Mouse (Mus musculus) limb, embryonic 15.5 days (tissue): ENCODE results near the gene Adamts20. TPM values are rescaled to one million over a fixed set of nuclear protein-coding genes. Genes with fewer than 3 reads are reported as not detected.

Source experiments
- ATAC-seq: fragments of 200-750 bp; cut with Nextera tagmentation; 2 replicates; pipeline ENCODE4 v1.8.0; 2017; ENCODE audit warnings: low read depth, moderate TSS enrichment; ENCODE audit not compliant: insufficient number of reproducible peaks, low FRiP score, low TSS enrichment
- H3K27ac ChIP-seq: fragments of 300-500 bp; sonication (generic); 2 replicates; pipeline ENCODE4 v1.5.1; 2015; ENCODE audit warnings: moderate library complexity, mild to moderate bottlenecking, inconsistent platforms
- H3K27me3 ChIP-seq: fragments of 300-500 bp; sonication (generic); 2 replicates; pipeline ENCODE4 v1.6.1; 2015; ENCODE audit warnings: inconsistent platforms
- H3K36me3 ChIP-seq: fragments of 300-500 bp; sonication (generic); 2 replicates; pipeline ENCODE4 v1.6.1; 2015; ENCODE audit warnings: inconsistent platforms
- H3K4me1 ChIP-seq: fragments of 300-500 bp; sonication (generic); 2 replicates; pipeline ENCODE4 v1.6.1; 2015; ENCODE audit warnings: inconsistent platforms
- H3K4me2 ChIP-seq: fragments of 300-500 bp; sonication (generic); 2 replicates; pipeline ENCODE4 v1.6.1; 2015; ENCODE audit warnings: mild to moderate bottlenecking, inconsistent platforms
- H3K4me3 ChIP-seq: fragments of 300-500 bp; sonication (generic); 2 replicates; pipeline ENCODE4 v1.5.1; 2015; ENCODE audit warnings: mild to moderate bottlenecking, inconsistent platforms
- H3K9ac ChIP-seq: fragments of 300-500 bp; sonication (generic); 2 replicates; pipeline ENCODE4 v1.6.1; 2015; ENCODE audit warnings: inconsistent platforms
- H3K9me3 ChIP-seq: fragments of 300-500 bp; sonication (generic); 2 replicates; pipeline ENCODE4 v1.6.1; 2016; ENCODE audit warnings: inconsistent platforms
- WGBS: fragments of 180-500 bp; shearing (Covaris S2); methylation state at CpG from one replicate; pipeline ENCODE4 v1.1.7; 2015; 5-methylcytosine and 5-hydroxymethylcytosine counted together
- polyA plus RNA-seq: library from polyadenylated mRNA; unstranded; fragments of >200 nt; fragmentation: Nextera tagmentation; extraction: Ambion mirVana; gene quantifications from 2 replicates; pipeline ENCODE4 v1.2.1, GENCODE M21; 2015

Gene Adamts20
- polyA plus RNA-seq, 1 experiment from 2014 or later, result 4.3 TPM

- 50% methylated on average over 2 of the region's 2 CpGs for WGBS
- H3K27ac ChIP-seq, result no peak overlapping the region
- H3K4me1 ChIP-seq, result peaks cover 15% of the 10 kb centered on the region
Observed at GRCm38 (mm10) chr15:94443025-94443424, 22.2 kb downstream of the Adamts20 start.

DNA sequence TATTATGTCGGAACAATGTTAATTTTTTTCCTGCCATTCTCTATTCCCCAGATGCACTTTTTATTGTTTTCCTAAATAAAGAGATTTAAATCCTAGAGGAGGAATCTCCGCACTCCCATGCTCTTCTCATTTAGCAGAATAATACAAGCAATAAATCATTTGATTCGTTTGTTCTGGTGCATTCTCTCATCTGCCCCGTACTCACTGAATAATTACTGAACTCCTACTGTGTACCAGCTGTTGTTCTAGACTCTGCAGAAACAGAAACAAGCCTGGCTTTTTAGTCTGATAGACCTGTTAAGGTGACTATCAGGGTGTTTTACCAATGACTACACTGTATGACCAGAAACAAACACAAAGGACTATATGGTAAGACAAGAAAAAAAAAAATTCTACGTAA lies 29.7 kb downstream of the Adamts20 start:
- ATAC-seq, result no peak

More at GRCm38 (mm10) chr15:94443025-94443424, 22.2 kb downstream of the Adamts20 start:
- no peak overlapping the region for H3K4me3 ChIP-seq
- H3K36me3 ChIP-seq, result no peaks in the 10 kb centered on the region
- no peak for ATAC-seq
- no peaks in the 10 kb centered on the region for H3K27me3 ChIP-seq
- no peaks in the 10 kb centered on the region for H3K9me3 ChIP-seq
- H3K4me2 ChIP-seq, result no peak overlapping the region
- no peak overlapping the region for H3K9ac ChIP-seq

GRCm38 (mm10) chr15:94430681-94431405 lies 34.4 kb downstream of the Adamts20 start:
- H3K9me3 ChIP-seq, result no peaks in the 10 kb centered on the region
- no peaks in the 10 kb centered on the region for H3K27me3 ChIP-seq
- no peak overlapping the region for H3K9ac ChIP-seq
- H3K4me2 ChIP-seq, result no peak overlapping the region
- no peak overlapping the region for H3K4me3 ChIP-seq
- no peaks in the 10 kb centered on the region for H3K36me3 ChIP-seq
- no peaks in the 10 kb centered on the region for H3K4me1 ChIP-seq
- WGBS, result 61% methylated on average over 14 of the region's 14 CpGs
- no peak for ATAC-seq
- no peak overlapping the region for H3K27ac ChIP-seq

More for the DNA sequence above, 29.7 kb downstream of the Adamts20 start:
- Histone ChIP-seq H3K4me1 (no peaks in the 10 kb centered on the region), H3K27me3 (no peaks in the 10 kb centered on the region), H3K27ac (no peak overlapping the region), H3K4me3 (no peak overlapping the region), H3K9ac (no peak overlapping the region), H3K4me2 (no peak overlapping the region), H3K36me3 (no peaks in the 10 kb centered on the region), H3K9me3 (no peaks in the 10 kb centered on the region)
- WGBS, result 52% methylated on average over 5 of the region's 5 CpGs

- H3K9me3 ChIP-seq, result no peaks in the 10 kb centered on the region
- no peaks in the 10 kb centered on the region for H3K27me3 ChIP-seq
- WGBS, result 90% methylated on average over 4 of the region's 4 CpGs
- no peaks in the 10 kb centered on the region for H3K4me1 ChIP-seq
- H3K36me3 ChIP-seq, result no peaks in the 10 kb centered on the region
- no peak overlapping the region for H3K4me3 ChIP-seq
- no peak overlapping the region for H3K9ac ChIP-seq
- no peak overlapping the region for H3K4me2 ChIP-seq
- H3K27ac ChIP-seq, result no peak overlapping the region
- no peak for ATAC-seq
Observed at GRCm38 (mm10) chr15:94428726-94429125, 36.5 kb downstream of the Adamts20 start.

DNA sequence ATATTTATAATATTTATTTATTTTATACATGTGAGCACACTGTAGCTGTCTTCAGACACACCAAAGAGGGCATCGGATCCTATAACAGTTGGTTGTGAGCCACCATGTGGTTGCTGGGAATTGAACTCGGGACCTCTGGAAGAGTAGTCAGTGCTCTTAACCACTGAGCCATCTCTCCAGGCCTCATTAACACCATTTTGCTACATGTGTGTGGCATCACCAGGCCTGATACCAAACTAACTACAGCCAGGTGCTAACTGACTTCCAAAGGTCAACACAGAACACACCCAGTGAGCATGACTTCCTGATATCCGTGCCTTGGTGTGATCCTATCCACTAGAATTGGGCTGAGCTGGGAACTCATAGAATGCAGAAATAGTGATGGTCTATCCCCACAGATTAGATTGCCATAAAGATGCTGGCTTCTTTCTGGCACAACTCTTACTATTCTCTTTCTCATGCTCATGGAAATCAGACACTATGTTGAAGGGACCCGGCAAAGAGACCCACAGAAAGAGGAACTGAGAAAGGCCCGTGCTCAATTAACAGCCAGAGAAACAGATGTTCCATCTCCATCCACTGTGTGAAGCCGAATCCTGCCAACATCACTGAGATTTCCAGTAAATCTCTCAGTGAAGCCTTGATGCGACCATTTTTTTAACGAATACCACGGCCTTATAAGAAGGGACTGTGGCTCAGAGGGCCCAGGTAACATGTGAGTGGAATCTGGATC lies 37.6 kb downstream of the Adamts20 start:
- no peaks in the 10 kb centered on the region for H3K4me1 ChIP-seq
- no peak overlapping the region for H3K4me2 ChIP-seq
- no peak overlapping the region for H3K4me3 ChIP-seq
- no peak overlapping the region for H3K27ac ChIP-seq
- no peaks in the 10 kb centered on the region for H3K27me3 ChIP-seq
- ATAC-seq, result no peak
- 79% methylated on average over 9 of the region's 9 CpGs for WGBS
- no peaks in the 10 kb centered on the region for H3K36me3 ChIP-seq
- no peaks in the 10 kb centered on the region for H3K9me3 ChIP-seq
- H3K9ac ChIP-seq, result no peak overlapping the region

GRCm38 (mm10) chr15:94420526-94420925 lies 44.7 kb downstream of the Adamts20 start:
- Histone ChIP-seq H3K4me3 (no peak overlapping the region), H3K36me3 (no peaks in the 10 kb centered on the region), H3K27ac (no peak overlapping the region), H3K4me2 (no peak overlapping the region), H3K4me1 (no peaks in the 10 kb centered on the region), H3K9me3 (no peaks in the 10 kb centered on the region), H3K9ac (no peak overlapping the region), H3K27me3 (no peaks in the 10 kb centered on the region)
- 50% methylated on average over 6 of the region's 6 CpGs for WGBS
- ATAC-seq, result no peak

DNA sequence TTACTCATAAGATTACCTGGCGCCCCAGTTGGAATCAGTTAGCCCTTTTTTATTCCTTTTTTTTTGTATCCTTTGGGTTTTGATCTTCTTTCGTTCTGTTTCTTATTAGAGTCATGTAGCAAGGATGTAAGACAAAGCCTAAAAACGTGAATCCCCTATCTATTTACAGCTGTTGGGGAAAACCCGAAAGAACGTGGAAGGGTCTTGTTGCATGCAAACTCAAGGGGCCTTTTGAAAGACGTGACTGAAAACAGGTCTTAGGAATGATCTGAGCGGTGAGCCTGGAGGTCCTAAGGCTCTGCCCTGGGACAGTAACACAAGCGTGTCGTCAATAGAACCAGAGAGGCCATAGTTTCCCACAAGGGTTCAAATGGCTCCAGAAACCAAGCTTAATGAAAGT lies 46.1 kb downstream of the Adamts20 start:
- Histone ChIP-seq H3K27ac (no peak overlapping the region), H3K4me1 (no peaks in the 10 kb centered on the region), H3K9me3 (no peaks in the 10 kb centered on the region), H3K4me3 (no peak overlapping the region), H3K36me3 (no peaks in the 10 kb centered on the region), H3K4me2 (no peak overlapping the region), H3K9ac (no peak overlapping the region), H3K27me3 (no peaks in the 10 kb centered on the region)
- no peak for ATAC-seq
- WGBS, result 83% methylated on average over 9 of the region's 9 CpGs

DNA sequence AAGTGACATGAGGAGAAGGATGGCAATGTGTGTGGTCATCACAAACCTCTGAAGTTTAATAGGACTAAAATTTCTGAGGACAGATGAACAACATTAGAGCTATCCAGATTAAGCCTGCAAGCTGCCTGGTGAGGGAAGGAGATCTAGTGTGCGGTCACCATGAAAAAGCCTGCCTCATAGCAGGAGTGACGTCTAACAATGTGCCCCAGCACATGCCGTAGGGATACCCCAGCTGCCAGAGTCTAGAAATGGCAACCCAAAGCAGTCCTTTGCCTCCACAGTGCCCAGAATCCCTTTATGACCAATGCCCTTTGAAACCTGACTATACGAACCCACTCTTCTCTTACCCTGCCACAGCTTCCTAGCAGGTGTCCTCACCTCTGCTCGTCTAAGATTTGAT lies 46.8 kb downstream of the Adamts20 start:
- Histone ChIP-seq H3K4me2 (no peak overlapping the region), H3K4me3 (no peak overlapping the region), H3K9me3 (no peaks in the 10 kb centered on the region), H3K4me1 (no peaks in the 10 kb centered on the region), H3K27ac (no peak overlapping the region), H3K9ac (no peak overlapping the region), H3K27me3 (no peaks in the 10 kb centered on the region), H3K36me3 (no peaks in the 10 kb centered on the region)
- 75% methylated on average over 5 of the region's 5 CpGs for WGBS
- ATAC-seq, result no peak

GRCm38 (mm10) chr15:94417216-94418155 lies 47.7 kb downstream of the Adamts20 start:
- Histone ChIP-seq H3K4me2 (no peak overlapping the region), H3K27ac (no peak overlapping the region), H3K36me3 (no peaks in the 10 kb centered on the region), H3K4me1 (no peaks in the 10 kb centered on the region), H3K9ac (no peak overlapping the region), H3K4me3 (no peak overlapping the region), H3K27me3 (no peaks in the 10 kb centered on the region), H3K9me3 (no peaks in the 10 kb centered on the region)
- WGBS, result 77% methylated on average over 18 of the region's 18 CpGs
- ATAC-seq, result no peak

DNA sequence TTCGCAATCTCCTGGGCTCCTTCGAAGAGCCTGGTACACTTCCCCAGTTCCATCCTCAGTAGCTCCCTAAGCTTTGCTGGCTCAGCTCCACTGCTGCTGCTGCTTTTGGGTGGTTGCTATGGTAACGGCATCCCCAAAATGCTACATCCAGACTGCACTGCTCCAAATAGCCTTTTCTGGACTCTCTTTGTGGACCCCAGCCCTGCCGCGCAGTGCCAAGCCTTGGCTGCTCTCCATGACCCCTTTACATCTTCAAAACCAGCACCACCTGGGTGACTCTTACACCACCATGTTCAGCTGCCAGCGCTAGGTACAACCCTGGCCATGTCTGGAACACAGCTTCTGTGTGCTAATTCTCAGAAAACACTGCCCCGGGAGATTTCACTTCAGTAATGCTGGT lies 55.4 kb downstream of the Adamts20 start:
- H3K4me3 ChIP-seq, result no peak overlapping the region
- H3K4me2 ChIP-seq, result no peak overlapping the region
- no peak for ATAC-seq
- H3K9me3 ChIP-seq, result no peaks in the 10 kb centered on the region
- WGBS, result 72% methylated on average over 7 of the region's 7 CpGs
- H3K36me3 ChIP-seq, result no peaks in the 10 kb centered on the region
- H3K4me1 ChIP-seq, result no peaks in the 10 kb centered on the region
- H3K27ac ChIP-seq, result no peak overlapping the region
- H3K9ac ChIP-seq, result no peak overlapping the region
- H3K27me3 ChIP-seq, result peaks cover 7% of the 10 kb centered on the region

- Histone ChIP-seq H3K4me2 (no peak overlapping the region), H3K4me1 (peaks cover 18% of the 10 kb centered on the region), H3K27me3 (peaks cover 29% of the 10 kb centered on the region), H3K27ac (no peak overlapping the region), H3K4me3 (no peak overlapping the region), H3K36me3 (no peaks in the 10 kb centered on the region), H3K9ac (no peak overlapping the region), H3K9me3 (no peaks in the 10 kb centered on the region)
- WGBS, result 15% methylated on average over 2 of the region's 2 CpGs
- no peak for ATAC-seq
Observed at GRCm38 (mm10) chr15:94406364-94406763, 58.9 kb downstream of the Adamts20 start.
